Mouse (Mus musculus) adrenal gland, adult (tissue): ENCODE results near the gene Cdkal1.

ENCODE experiments used
- DNase-seq, 2 experiments: peaks; one replicate each; pipeline ENCODE4 v3.0.0; 2022 to 2023; ENCODE audit warnings: low spot score in 1 of 2; ENCODE audit not compliant: inconsistent age in 2 of 2

The Cdkal1 gene

DNA sequence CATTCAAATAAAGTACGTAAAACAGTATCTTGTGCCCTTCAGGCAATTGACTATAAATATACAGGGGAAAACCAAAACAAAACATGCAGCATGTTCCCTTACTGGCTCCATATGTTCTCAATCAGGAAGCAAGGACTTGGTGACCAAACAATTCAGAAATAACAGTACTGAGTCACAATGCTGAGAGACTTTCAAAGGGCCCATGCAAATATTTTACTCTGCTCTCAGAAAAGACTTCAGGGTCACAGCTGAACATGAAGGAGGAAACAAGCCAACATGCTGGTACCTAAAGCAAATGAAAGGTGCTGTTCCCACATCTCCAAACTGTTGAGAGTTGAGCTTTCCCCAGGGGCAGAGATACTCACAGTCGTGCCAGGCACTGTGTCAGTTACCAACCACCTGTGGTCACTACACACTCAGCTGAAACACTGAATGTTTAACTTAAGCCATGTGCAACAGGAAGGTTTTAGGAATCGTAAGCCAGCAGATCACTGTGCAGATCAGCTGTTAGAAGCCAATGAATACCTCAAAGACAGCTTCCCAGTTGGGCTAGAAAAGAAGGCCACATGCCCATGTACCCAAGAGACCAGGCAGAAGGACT is 140.1 kb downstream of the Cdkal1 start:
- DNase-seq, result no peak

DNA sequence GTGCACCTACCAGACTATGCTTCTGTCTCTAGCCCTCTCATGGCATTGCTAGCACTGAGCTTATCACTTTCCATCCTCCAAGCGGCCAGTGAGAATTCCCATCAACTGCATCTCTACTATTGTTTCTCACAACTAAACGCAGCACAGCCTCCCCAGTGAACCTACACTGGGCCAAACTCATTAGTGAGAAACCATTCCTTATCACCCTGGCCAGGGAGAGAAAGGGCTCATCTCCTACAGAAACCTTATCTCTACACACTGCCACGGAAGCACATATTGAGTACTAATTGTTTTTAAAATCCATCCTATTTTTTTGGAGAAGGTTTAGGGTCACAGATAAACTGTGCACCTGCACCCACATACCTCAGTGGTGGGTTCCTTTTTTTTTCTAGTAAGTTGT is 147.9 kb downstream of the Cdkal1 start:
- no peak for DNase-seq

DNA sequence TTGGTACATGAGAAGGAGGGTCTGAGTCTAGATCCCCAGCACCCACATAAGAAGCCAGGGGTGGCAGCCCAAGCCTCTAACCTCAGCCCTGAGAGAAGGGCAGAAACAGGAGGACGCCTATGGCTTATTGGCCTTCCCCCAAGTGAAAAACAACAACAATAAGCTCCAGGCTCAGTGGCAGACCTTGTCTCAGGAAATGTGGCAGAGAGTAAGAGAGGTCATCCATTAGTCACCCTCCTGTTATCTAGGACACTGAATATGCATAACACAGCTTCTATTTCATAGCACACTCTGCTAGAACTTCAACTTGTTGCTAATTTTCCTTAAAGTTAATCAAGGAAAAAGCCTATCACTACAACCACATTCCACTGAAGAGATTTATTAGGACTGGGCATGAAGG is 154.1 kb downstream of the Cdkal1 start:
- DNase-seq, result peak; percentile 16 to 79

GRCm38 (mm10) chr13:29699896-29700295 is 155.6 kb downstream of the Cdkal1 start:
- no peak for DNase-seq

DNA sequence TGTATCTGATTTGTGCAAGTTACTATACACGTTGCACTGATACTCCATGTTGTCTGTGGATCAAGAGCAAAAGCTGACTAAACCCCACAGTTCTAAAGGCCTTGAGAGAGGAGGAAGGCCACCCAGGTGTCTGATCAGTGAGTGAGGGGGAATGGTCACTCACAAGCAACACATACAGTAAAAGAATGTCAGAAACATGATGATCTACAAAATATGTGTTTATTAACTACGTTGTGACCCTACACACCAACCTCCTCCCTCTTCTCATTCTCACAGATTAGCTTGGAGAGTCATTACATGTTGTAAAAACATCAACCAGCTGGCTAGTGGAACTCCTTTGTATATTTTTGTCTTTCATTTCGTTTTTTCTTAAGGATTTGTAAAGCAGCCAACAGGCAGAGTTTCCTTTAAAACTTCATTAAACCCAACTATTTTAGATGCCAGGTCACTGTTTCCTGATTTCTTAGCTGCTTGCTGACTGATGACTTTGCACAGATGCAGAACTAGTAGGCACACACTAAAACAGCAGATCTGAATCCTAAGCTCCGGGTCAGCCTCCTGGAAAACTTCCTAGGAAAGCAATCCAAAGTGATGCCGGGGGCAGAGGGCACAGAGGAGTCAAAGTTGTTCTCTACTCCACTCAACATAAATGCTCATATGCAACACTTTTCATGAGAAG is 157.0 kb downstream of the Cdkal1 start:
- no peak for DNase-seq

GRCm38 (mm10) chr13:29697230-29697629 is 158.2 kb downstream of the Cdkal1 start:
- no peak for DNase-seq

- no peak for DNase-seq
These were observed 164.7 kb downstream of the Cdkal1 start for GRCm38 (mm10) chr13:29690734-29691133.

- no peak for DNase-seq
These were observed 166.6 kb downstream of the Cdkal1 start for GRCm38 (mm10) chr13:29688851-29689250.

DNA sequence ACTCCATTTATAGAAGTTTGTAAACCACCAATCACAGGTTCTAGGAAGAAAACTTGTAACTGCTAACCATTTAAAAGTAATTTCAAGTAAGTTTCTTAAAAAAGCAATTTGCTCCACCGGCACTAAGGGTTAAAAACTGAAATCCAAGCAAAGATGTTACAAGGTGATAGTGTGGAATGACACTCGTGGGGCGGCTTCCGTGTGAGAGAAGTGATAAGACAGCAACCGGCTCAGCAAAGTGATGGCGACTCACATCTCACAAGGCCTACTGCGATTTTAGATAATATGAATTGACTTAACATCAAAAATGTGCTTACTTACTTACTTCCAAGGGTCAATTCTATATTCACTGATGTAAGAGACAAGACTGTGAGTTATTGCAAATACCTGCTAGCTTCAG is 167.6 kb downstream of the Cdkal1 start:
- no peak for DNase-seq

DNA sequence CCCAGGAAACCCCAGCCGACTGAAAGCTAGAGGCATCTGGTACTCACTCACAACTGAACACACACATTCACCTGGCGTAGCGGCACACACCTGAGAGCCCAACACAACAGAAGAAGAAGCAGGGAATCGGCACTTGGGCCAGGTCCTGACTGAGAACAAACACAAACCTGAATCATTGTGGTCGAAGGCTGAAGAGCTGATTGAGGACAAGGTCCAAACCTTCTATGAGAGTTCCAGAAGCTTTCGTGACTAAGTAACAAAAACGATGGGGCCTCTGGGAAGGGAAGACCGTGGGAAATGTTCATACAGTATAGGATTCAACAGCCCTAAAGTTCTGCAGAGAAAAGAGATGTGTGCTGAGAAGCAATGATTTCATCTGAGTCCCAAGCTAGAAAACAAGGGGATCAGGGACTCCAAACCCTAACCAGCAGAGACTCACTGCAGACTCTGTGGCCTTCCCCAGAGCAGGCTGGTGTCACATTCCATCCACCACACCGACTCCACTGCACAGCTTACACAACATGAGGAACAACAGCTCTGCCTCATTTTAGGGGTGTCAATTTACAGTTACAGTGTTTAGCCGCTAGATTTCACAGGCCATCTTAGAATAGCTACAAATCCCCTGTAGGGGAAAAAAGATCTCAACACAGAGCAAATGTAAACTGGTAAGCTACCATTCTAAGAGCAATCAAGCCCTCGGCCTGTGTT is 175.8 kb downstream of the Cdkal1 start:
- no peak for DNase-seq

DNA sequence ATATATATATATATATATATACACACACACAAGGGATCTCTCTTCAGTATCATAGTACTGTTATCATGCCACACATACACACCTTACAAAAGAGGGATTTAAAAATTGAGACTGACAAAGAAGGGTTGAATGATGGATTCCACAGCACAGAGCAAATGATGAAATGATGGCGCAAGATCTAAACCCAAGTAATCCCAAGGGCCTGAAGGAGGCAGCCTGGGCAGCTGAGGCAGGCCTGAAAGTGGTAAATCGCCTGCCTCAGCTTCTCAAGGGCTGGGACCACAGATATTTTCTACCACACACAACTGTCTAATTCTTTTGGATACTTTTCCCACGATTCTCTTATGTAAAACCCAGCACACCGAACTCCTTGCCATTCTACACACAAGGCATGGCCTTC is 177.9 kb downstream of the Cdkal1 start:
- no peak for DNase-seq

DNA sequence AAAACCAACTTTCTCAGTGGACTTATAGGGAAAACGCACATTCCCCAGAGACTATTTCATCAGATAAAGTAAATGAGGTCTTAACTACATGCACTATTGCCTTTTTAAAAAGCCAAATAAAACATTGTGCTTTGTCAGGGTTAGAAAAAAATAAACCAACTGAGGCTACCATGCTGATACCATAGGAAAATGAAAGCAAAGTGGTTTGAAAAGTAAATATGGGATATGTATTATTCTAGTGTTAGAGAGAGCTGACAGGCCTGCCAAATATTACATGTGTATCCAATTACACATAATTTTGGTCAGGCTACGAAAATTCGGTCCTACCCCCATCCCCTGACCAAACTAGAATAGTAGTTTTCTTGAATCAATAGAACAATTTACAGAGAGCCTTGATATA is 184.8 kb downstream of the Cdkal1 start:
- no peak for DNase-seq

- no peak for DNase-seq
These were observed 191.6 kb downstream of the Cdkal1 start for GRCm38 (mm10) chr13:29663908-29664307.

DNA sequence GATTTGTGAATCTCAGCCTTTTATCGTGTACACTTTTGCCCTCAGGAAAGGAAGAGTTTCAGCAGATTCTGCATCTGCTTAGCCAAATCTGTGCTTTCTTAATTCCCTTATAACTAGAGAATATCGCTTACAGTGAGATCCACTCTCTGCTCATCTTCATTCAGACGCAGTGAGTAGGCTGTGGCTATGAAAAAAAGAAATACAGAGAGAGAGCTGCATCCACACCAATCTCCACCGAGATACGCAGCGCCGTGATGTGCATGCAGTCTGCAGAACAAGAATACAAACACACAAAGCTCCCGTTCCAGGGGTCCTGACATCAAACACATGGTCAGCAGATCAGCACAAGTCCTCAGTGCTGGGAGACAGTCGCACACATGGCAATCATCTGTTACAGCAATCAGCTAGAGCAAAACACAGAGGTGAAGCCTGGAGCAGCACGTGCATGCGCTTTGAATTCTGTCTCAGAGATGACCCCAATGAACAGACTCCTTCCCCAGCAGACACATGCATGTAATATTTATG is 199.6 kb downstream of the Cdkal1 start:
- no peak for DNase-seq

DNA sequence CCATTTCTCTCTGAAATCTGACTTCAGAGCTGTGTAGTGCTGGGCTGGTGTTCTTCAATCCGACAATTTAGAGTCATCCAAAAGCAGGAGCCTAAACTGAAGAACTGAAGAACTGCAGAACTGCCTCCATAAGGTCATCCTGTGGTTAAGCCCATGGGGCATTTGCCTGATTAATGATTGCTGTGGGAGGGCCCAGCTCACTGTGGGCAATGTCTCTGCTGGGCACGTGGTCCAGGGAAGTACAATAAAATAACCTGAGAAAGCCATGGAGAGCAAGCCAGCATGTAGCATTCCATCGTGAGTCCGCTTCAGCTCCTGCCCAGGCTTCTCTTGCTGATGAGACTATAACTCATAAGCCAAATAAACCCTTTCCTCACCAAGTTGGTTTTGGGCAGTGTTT is 202.1 kb downstream of the Cdkal1 start:
- peak in 1 of 2 experiments; percentile 37 for DNase-seq

- DNase-seq, result no peak
These were observed 202.7 kb downstream of the Cdkal1 start for GRCm38 (mm10) chr13:29652791-29653190.

- no peak for DNase-seq
These were observed 204.8 kb downstream of the Cdkal1 start for GRCm38 (mm10) chr13:29650576-29651236.

GRCm38 (mm10) chr13:29649593-29649992 is 205.9 kb downstream of the Cdkal1 start:
- no peak for DNase-seq

- DNase-seq, result no peak
These were observed 213.2 kb downstream of the Cdkal1 start for GRCm38 (mm10) chr13:29642226-29642625.

DNA sequence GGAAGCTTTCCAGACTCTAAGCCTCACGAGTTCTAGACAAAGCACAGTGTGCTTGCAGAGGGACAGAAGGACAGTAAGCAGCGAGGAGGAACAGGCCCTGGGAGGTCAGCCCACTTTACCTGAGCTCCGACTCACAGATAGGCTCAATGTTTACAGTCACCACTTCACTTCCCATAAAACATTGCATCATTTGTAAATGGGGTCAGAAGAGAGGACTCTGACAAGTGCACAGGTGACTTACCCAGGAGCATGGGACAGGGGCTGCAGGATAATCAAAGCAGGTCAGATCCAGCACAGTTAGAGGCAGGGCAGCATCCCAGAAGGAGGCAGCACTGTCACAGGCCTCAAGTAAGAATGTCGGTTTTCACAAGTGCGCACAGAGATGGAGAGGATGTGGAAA is 214.3 kb downstream of the Cdkal1 start:
- DNase-seq, result no peak

DNA sequence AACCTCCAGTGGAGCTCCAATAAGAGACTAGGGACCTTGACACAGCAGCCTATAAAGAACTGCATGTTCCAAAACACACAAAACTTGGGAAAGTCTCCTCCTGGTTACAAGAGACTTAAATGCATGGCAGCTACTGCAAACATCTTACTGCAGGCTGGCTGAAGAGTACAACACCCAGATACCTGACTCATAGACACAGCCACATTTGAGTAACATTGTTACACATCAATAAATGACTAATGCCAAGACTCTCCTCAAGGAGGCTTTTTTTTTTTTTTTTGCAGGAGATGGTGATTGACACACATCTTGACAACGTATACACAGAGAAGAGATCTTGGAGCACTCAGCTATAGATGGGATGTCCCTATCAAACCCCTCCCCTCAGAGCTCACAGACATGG is 215.3 kb downstream of the Cdkal1 start:
- DNase-seq, result no peak

DNA sequence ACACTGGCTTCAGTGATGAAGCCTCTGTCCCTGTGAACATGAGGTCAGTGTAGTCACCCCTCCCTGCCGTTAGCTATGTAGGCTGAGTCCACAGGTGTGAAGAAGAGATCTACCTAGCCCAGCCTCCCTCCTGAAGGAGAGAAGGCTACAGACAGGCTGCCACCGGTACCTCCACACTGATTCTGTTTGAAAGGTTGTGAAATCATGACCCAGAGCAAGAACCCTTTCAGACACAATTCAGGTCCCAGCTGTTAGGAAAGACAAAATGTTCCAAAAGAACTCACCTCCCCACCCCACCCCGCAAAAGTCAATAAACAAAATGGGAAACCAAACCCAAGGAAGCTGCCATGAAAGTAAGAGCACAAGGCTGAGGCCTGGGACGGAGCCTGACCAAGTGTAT is 217.2 kb downstream of the Cdkal1 start:
- no peak for DNase-seq
